15 mouse cellular contexts compared by ENCODE assay signal in the genomic region with DNA sequence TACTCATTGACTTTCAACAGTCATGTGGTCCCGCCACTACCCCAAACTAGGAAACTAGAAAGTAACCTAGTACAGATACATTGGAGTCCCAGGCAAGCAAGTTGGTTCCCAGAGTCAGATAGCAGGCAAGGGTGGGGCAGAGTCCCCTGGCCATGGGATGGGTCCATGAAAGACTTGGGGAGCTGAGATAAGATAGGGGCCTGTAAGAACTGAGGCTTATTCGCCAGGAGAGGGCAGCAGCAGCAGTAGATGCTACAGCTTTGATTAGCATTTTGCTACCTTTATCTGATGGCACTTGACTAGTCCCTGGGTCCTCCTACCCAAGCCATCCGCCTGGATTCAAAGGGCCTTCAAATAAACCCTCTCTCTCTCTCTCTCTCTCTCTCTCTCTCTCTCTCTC. TPM values are rescaled to one million over a fixed set of nuclear protein-coding genes. Genes with fewer than 3 reads are reported as not detected.
DNase-seq lines count a peak whose midpoint lies in the region; ATAC-seq and TF ChIP-seq lines count a peak whose summit lies in the region.
"Had no signal": no experiment of that assay in that cellular context is flagged by ENCODE, and none has a peak within 500 bp of the region (broad histone marks: within the 10 kb centered on the region; RNA-seq: fewer than 3 reads in every experiment).

No protein-coding gene starts in this region.

- TF ChIP-seq CTCF in intestine, postnatal 0 days (IDR thresholded peaks at IDR 0.05; ENCODE audit: low read depth) = peak; percentile 68
- TF ChIP-seq CTCF in ES-Bruce4 (IDR thresholded peaks at IDR 0.05; ENCODE audit: low read depth, low read length) = peak; percentile 23

- no peaks in the 10 kb centered on the region for H3K27me3 ChIP-seq in intestine, postnatal 0 days (replicated peaks; ENCODE audit: control insufficient read depth, insufficient read depth, low read length)
- H3K27me3 ChIP-seq in intestine, embryonic 16.5 days (replicated peaks; ENCODE audit: control insufficient read depth, insufficient read depth, low read length) = no peaks in the 10 kb centered on the region
- H3K27me3 ChIP-seq in ES-Bruce4 (ENCODE audit: control insufficient read depth, insufficient read depth, low read length, poor library complexity, severe bottlenecking) = no peaks in the 10 kb centered on the region
- peaks cover 28% of the 10 kb centered on the region; the same call in 1 of the 2 replicates for H3K27me3 ChIP-seq in liver, embryonic 12.5 days (replicated peaks)
- H3K27me3 ChIP-seq in splenic B cell, adult 2 months (ENCODE audit: control insufficient read depth, insufficient read depth, low read length, poor library complexity, severe bottlenecking) = no peaks in the 10 kb centered on the region
- H3K27me3 ChIP-seq: hindbrain, embryonic 15.5 days had no signal

- no peak overlapping the region for H3K4me3 ChIP-seq in intestine, postnatal 0 days (ENCODE audit: low read depth, low read length)
- no peak overlapping the region for H3K4me3 ChIP-seq in intestine, embryonic 16.5 days (ENCODE audit: low read length)
- no peak overlapping the region for H3K4me3 ChIP-seq in ES-Bruce4 (ENCODE audit: low read depth, low read length)
- no peak overlapping the region for H3K4me3 ChIP-seq in liver, embryonic 12.5 days
- H3K4me3 ChIP-seq: erythroblast, embryonic 14.5 days; heart, embryonic 13.5 days; hindbrain, embryonic 15.5 days had no signal

- no peak for ATAC-seq in intestine, postnatal 0 days
- ATAC-seq in intestine, embryonic 16.5 days = no peak
- ATAC-seq in liver, embryonic 12.5 days = peak; percentile 97

- 51% methylated on average over 3 of the region's 3 CpGs for WGBS in intestine, postnatal 0 days
- WGBS in intestine, embryonic 16.5 days = 62% methylated on average over 3 of the region's 3 CpGs
- WGBS in liver, embryonic 12.5 days (ENCODE audit: insufficient replicate concordance) = 38% methylated on average over 3 of the region's 3 CpGs

- no peak for TF ChIP-seq POLR2A in ES-Bruce4 (IDR thresholded peaks at IDR 0.05; ENCODE audit: insufficient read depth, low read length)

- no peaks in the 10 kb centered on the region for H3K9me3 ChIP-seq in intestine, postnatal 0 days (ENCODE audit: control insufficient read depth)
- H3K9me3 ChIP-seq in intestine, embryonic 16.5 days (ENCODE audit: control insufficient read depth, low read length) = no peaks in the 10 kb centered on the region
- H3K9me3 ChIP-seq in ES-Bruce4 (replicated peaks; ENCODE audit: control insufficient read depth, insufficient read depth, low read length, poor library complexity, severe bottlenecking) = peaks cover 10% of the 10 kb centered on the region
- H3K9me3 ChIP-seq in liver, embryonic 12.5 days (replicated peaks) = no peaks in the 10 kb centered on the region; the same call in 1 of the 2 replicates
- H3K9me3 ChIP-seq: heart, embryonic 13.5 days; hindbrain, embryonic 15.5 days had no signal

- H3K36me3 ChIP-seq in intestine, postnatal 0 days (ENCODE audit: control insufficient read depth, insufficient read depth) = no peaks in the 10 kb centered on the region
- H3K36me3 ChIP-seq in intestine, embryonic 16.5 days (ENCODE audit: control insufficient read depth, insufficient read depth, low read length) = no peaks in the 10 kb centered on the region
- H3K36me3 ChIP-seq in ES-Bruce4 (ENCODE audit: control insufficient read depth, insufficient read depth, low read length, poor library complexity, severe bottlenecking) = no peaks in the 10 kb centered on the region
- H3K36me3 ChIP-seq in liver, embryonic 12.5 days = no peaks in the 10 kb centered on the region
- no peaks in the 10 kb centered on the region for H3K36me3 ChIP-seq in splenic B cell, adult 2 months (ENCODE audit: control insufficient read depth, insufficient read depth, low read length, poor library complexity, severe bottlenecking)
- H3K36me3 ChIP-seq: heart, embryonic 13.5 days; hindbrain, embryonic 15.5 days had no signal

- peak; percentile 66 for DNase-seq in splenic B cell, adult 2 months (ENCODE audit: low read depth, low spot score)
- no peak for DNase-seq in cerebellum, postnatal 10 days
- DNase-seq in adrenal gland, adult (ENCODE audit: inconsistent age in 2 of 2, low spot score in 1 of 2) = no peak
- no peak for DNase-seq in adrenal gland, adult 18-20 months (ENCODE audit: low spot score in 2 of 2)
- DNase-seq: gastrocnemius, postnatal 14 days; kidney, postnatal 25 days; lung, postnatal 10 days had no signal

- no peak for TF ChIP-seq EP300 in ES-Bruce4 (IDR thresholded peaks at IDR 0.05; ENCODE audit: insufficient read depth, low read depth, low read length)

- H3K4me1 ChIP-seq in intestine, postnatal 0 days (replicated peaks; ENCODE audit: control insufficient read depth, insufficient read depth, low read length) = peaks cover 4% of the 10 kb centered on the region; the same call in 1 of the 2 replicates
- H3K4me1 ChIP-seq in intestine, embryonic 16.5 days (ENCODE audit: control insufficient read depth, insufficient read depth, low read length) = peaks cover 10% of the 10 kb centered on the region; the same call in 1 of the 2 replicates
- H3K4me1 ChIP-seq in ES-Bruce4 (ENCODE audit: control insufficient read depth, insufficient read depth, low read length) = peaks cover 13% of the 10 kb centered on the region
- peaks cover 22% of the 10 kb centered on the region for H3K4me1 ChIP-seq in liver, embryonic 12.5 days
- H3K4me1 ChIP-seq: heart, embryonic 13.5 days; hindbrain, embryonic 15.5 days had no signal

- H3K27ac ChIP-seq in intestine, postnatal 0 days (ENCODE audit: low read depth, low read length) = no peak overlapping the region
- H3K27ac ChIP-seq in intestine, embryonic 16.5 days (ENCODE audit: low read length) = no peak overlapping the region
- H3K27ac ChIP-seq in ES-Bruce4 (ENCODE audit: insufficient read depth, low read length) = no peak overlapping the region
- H3K27ac ChIP-seq in liver, embryonic 12.5 days = peak overlapping the region; percentile 23; the same call in 1 of the 2 replicates
- H3K27ac ChIP-seq: heart, embryonic 13.5 days; hindbrain, embryonic 15.5 days had no signal

- H3K9ac ChIP-seq in intestine, postnatal 0 days (ENCODE audit: low read depth, low read length) = no peak overlapping the region
- no peak overlapping the region for H3K9ac ChIP-seq in intestine, embryonic 16.5 days (ENCODE audit: low read depth, low read length)
- no peak overlapping the region for H3K9ac ChIP-seq in ES-Bruce4 (ENCODE audit: low read depth, poor library complexity, severe bottlenecking)
- H3K9ac ChIP-seq in liver, embryonic 12.5 days = no peak overlapping the region
- H3K9ac ChIP-seq: heart, embryonic 13.5 days; hindbrain, embryonic 15.5 days had no signal

- no peak overlapping the region for H3K4me2 ChIP-seq in intestine, postnatal 0 days (replicated peaks; ENCODE audit: low read depth)
- no peak overlapping the region for H3K4me2 ChIP-seq in intestine, embryonic 16.5 days (ENCODE audit: low read depth, low read length)
- H3K4me2 ChIP-seq in liver, embryonic 12.5 days = peak overlapping the region; percentile 8; the same call in 1 of the 2 replicates
- H3K4me2 ChIP-seq: heart, embryonic 13.5 days; hindbrain, embryonic 15.5 days had no signal

RNA-seq across cellular contexts. Expression of a gene that starts 5.2 kb away (rescaled TPM):
- polyA plus RNA-seq in intestine, postnatal 0 days (2015; fragmentation: Nextera tagmentation; extraction: Ambion mirVana) = 21.2 and 23.8 TPM in 2 replicates
- 22.6 and 27.3 TPM in 2 replicates for polyA plus RNA-seq in intestine, embryonic 16.5 days (2015; fragmentation: Nextera tagmentation; extraction: Ambion mirVana)
- 6.0 and 7.6 TPM in 2 replicates for polyA plus RNA-seq in ES-Bruce4 (2011; ENCODE audit: insufficient read depth, insufficient read length, low read depth, missing spikeins)
- 0.37 and 0.45 TPM in 2 replicates for polyA plus RNA-seq in liver, embryonic 12.5 days (2016; fragmentation: Nextera tagmentation; extraction: Ambion mirVana)
- 1 to 10 TPM; 1.1 to 3.2 TPM for total RNA-seq in adrenal gland, adult 18-20 months (2021)
- polyA plus RNA-seq: erythroblast, embryonic 14.5 days had no signal

RNA-seq across cellular contexts. Expression of a gene that starts 29.5 kb away (rescaled TPM):
- polyA plus RNA-seq in intestine, postnatal 0 days (2015; fragmentation: Nextera tagmentation; extraction: Ambion mirVana) = not detected in 2 replicates
- not detected in 2 replicates for polyA plus RNA-seq in intestine, embryonic 16.5 days (2015; fragmentation: Nextera tagmentation; extraction: Ambion mirVana)
- polyA plus RNA-seq in ES-Bruce4 (2011; ENCODE audit: insufficient read depth, insufficient read length, low read depth, missing spikeins) = not detected in 2 replicates
- polyA plus RNA-seq in liver, embryonic 12.5 days (2016; fragmentation: Nextera tagmentation; extraction: Ambion mirVana) = 0.06 TPM in 1 of 2 replicates, not detected in the other
- not detected for total RNA-seq in adrenal gland, adult 18-20 months (2021)
- total RNA-seq: gastrocnemius, postnatal 14 days; midbrain, postnatal 0 days had no signal
- polyA plus RNA-seq: erythroblast, embryonic 14.5 days; heart, embryonic 13.5 days; hindbrain, embryonic 15.5 days had no signal
